Comparison of ENCODE assay signal across 15 mouse cellular contexts in the genomic region with DNA sequence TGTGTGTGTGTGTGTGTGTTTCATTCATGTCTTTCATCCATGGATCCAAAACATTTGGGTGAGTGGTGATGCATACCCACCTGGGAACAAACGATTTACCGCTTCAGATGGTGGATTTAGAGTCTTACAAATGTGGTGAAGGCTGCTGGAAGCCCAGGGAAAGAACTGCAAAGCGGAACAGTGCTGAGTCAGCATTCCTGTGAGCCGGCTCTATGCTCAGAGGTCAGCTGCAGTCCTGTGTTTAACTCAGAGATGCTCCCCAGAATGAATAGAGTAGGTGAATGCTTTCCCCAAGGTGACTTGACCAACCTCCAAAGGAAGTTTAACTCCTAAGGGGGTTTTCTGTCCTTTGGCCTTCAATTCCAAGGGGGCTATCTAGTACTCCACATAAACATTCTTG.
"Had no signal": no experiment of that assay in that cellular context is flagged by ENCODE, and none has a peak within 500 bp of the region (broad histone marks: within the 10 kb centered on the region; RNA-seq: fewer than 3 reads in every experiment).

No protein-coding gene starts in this region.

- H3K27ac ChIP-seq: midbrain, embryonic 10.5 days; midbrain, embryonic 12.5 days; neural tube, embryonic 12.5 days had no signal

- H3K27me3 ChIP-seq: midbrain, embryonic 12.5 days; neural tube, embryonic 12.5 days had no signal

- DNase-seq: lung, adult 18-20 months; lung, embryonic 14.5 days; lung, postnatal 10 days; lung, postnatal 4 days; midbrain, embryonic 14.5 days; right cerebral cortex, postnatal 25 days; right cerebral cortex, postnatal 4 days; spleen, adult 18-20 months; thymus, adult 18-20 months; thymus, postnatal 14 days; thymus, postnatal 36 days had no signal

- ATAC-seq: midbrain, embryonic 16.5 days had no signal

- H3K9ac ChIP-seq: lung, embryonic 14.5 days; midbrain, embryonic 12.5 days; neural tube, embryonic 12.5 days had no signal

- H3K9me3 ChIP-seq: midbrain, embryonic 10.5 days; midbrain, embryonic 12.5 days; neural tube, embryonic 12.5 days had no signal

- H3K4me1 ChIP-seq: midbrain, embryonic 12.5 days; neural tube, embryonic 12.5 days had no signal

- H3K4me2 ChIP-seq: lung, embryonic 14.5 days; midbrain, embryonic 12.5 days; neural tube, embryonic 12.5 days had no signal

- H3K36me3 ChIP-seq: midbrain, embryonic 10.5 days; midbrain, embryonic 12.5 days; neural tube, embryonic 12.5 days had no signal

- H3K4me3 ChIP-seq: midbrain, embryonic 10.5 days; midbrain, embryonic 12.5 days; neural tube, embryonic 12.5 days had no signal
